Mouse (Mus musculus): ENCODE measurements at regions not wholly inside any gene's neighbourhood (a gene's known extent, or its start where the extent isn't known, plus 50 kb on each side); places are given as distances from the start of the nearest gene placed in this dataset.

DNA sequence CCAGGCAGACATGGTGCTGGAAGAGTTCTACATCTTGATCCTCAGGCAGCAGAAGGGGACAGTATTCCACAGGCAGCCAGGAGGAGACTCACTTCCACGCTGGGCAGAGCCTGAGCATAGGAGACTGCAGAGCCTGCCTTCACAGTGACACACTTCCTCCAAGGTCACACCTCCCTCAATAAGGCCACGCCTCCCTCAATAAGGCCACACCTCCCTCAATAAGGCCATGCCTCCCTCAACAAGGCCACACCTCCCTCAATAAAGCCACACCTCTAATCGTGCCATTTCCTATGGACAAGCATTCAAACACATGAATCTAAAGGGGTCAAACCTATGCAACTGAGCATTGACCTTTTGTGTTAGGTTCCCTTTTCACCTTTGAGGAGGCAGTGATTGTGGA lies 88.5 kb upstream of the Mphosph6 start:
- no peaks in the 10 kb centered on the region for H3K36me3 ChIP-seq (ENCODE audit: control insufficient read depth, insufficient read depth, low read length)
- DNase-seq (ENCODE audit: low spot score) (no peak), ATAC-seq (ENCODE audit: low FRiP score, low TSS enrichment) (no peak)
- TF ChIP-seq EP300 (optimal IDR thresholded peaks at IDR 0.05) (no peak), CTCF (IDR thresholded peaks at IDR 0.05; ENCODE audit: low read depth) (no peak)
- H3K9me3 ChIP-seq (ENCODE audit: control insufficient read depth, low read length), result no peaks in the 10 kb centered on the region
- H3K27ac ChIP-seq (replicated peaks), result no peak overlapping the region
- no peaks in the 10 kb centered on the region for H3K27me3 ChIP-seq (ENCODE audit: control insufficient read depth, insufficient read depth, low read length)
- no peaks in the 10 kb centered on the region for H3K4me1 ChIP-seq (replicated peaks; ENCODE audit: control insufficient read depth, insufficient read depth)
- H3K9ac ChIP-seq (ENCODE audit: low read length), result no peak overlapping the region
- no peak overlapping the region for H3K4me3 ChIP-seq (ENCODE audit: low read depth, low read length)
- no peak overlapping the region for H3K4me2 ChIP-seq (replicated peaks; ENCODE audit: low read depth)
- 73% methylated on average over 3 of the region's 3 CpGs for WGBS

DNA sequence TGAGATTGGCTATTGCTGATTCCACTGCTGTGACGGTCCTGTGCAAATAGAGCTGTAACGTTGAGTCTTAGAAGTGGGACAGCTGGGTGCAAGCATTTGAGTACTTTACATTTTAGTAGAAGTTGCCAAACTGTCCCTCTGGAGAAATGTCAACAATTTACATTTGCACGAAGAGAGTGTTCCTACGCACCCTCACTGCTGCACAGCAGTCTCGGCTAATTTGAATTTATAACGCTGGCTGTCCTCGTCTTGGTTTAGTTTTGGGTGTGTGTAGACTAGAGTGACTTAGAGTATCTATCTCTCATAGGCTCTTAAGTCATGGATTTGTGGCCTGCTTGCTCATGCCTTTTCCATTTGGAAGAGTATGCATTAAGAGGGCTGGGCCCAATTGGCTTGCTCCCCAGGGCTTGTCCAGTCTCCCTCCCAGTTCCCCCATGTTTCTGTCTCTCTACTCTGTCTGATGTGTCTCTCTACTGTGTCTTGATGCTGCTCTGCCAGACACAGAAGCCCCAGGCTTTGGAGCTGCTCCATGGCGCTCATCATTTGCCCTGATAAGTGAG lies 79.8 kb upstream of the Mphosph6 start:
- no peaks in the 10 kb centered on the region for H3K4me1 ChIP-seq (replicated peaks; ENCODE audit: control insufficient read depth, insufficient read depth)
- H3K4me2 ChIP-seq (replicated peaks; ENCODE audit: low read depth), result no peak overlapping the region
- WGBS, result 56% methylated on average over 8 of the region's 8 CpGs
- TF ChIP-seq EP300 (optimal IDR thresholded peaks at IDR 0.05), result no peak
- no peak for TF ChIP-seq CTCF (IDR thresholded peaks at IDR 0.05; ENCODE audit: low read depth)
- no peak overlapping the region for H3K27ac ChIP-seq (replicated peaks)
- H3K9me3 ChIP-seq (ENCODE audit: control insufficient read depth, low read length), result no peaks in the 10 kb centered on the region
- H3K4me3 ChIP-seq (ENCODE audit: low read depth, low read length), result no peak overlapping the region
- ATAC-seq (ENCODE audit: low FRiP score, low TSS enrichment), result no peak
- no peaks in the 10 kb centered on the region for H3K27me3 ChIP-seq (ENCODE audit: control insufficient read depth, insufficient read depth, low read length)
- no peak for DNase-seq (ENCODE audit: low spot score)
- no peaks in the 10 kb centered on the region for H3K36me3 ChIP-seq (ENCODE audit: control insufficient read depth, insufficient read depth, low read length)
- H3K9ac ChIP-seq (ENCODE audit: low read length), result no peak overlapping the region

DNA sequence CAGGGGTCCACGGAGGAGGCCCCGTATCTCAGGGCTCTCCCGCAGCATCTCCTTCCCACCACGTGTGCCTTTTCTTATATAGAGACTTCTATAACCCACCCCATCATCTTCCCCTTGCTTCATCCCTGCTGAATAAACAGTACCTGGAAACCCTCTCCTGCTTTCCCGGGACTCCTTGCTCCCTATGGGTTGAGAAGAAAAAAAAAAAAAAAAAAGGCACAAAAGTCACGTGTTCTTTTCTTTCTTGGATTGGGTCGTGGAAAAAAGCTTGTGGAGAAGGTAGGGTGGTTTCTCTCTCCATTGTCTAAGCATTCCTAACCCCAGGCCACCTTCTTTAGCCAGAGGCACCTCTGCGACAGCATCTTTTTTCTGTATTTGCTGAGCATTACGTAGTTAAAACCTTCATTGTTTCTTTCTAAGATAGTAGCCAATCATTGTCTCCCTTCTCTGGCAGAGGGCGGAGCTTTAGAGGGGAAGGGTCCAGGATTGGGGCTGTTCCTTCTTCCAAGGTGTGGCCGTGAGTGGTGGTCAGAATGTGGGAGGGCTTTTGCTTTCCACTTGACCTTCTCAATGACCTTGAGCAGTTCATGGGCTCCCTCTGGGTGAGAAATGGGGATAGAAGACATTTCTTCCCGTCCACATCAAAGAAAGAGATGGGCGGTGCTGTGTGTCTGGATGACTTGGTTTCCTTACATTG lies 78.7 kb upstream of the Mphosph6 start:
- no peak overlapping the region for H3K9ac ChIP-seq (ENCODE audit: low read length)
- ATAC-seq (ENCODE audit: low FRiP score, low TSS enrichment) (no peak), DNase-seq (ENCODE audit: low spot score) (no peak)
- H3K4me3 ChIP-seq (ENCODE audit: low read depth, low read length), result no peak overlapping the region
- H3K36me3 ChIP-seq (ENCODE audit: control insufficient read depth, insufficient read depth, low read length), result no peaks in the 10 kb centered on the region
- H3K4me2 ChIP-seq (replicated peaks; ENCODE audit: low read depth), result no peak overlapping the region
- no peaks in the 10 kb centered on the region for H3K9me3 ChIP-seq (ENCODE audit: control insufficient read depth, low read length)
- no peaks in the 10 kb centered on the region for H3K4me1 ChIP-seq (replicated peaks; ENCODE audit: control insufficient read depth, insufficient read depth)
- no peak for TF ChIP-seq CTCF (IDR thresholded peaks at IDR 0.05; ENCODE audit: low read depth)
- TF ChIP-seq EP300 (optimal IDR thresholded peaks at IDR 0.05), result no peak
- no peaks in the 10 kb centered on the region for H3K27me3 ChIP-seq (ENCODE audit: control insufficient read depth, insufficient read depth, low read length)
- no peak overlapping the region for H3K27ac ChIP-seq (replicated peaks)
- WGBS, result 68% methylated on average over 13 of the region's 13 CpGs

DNA sequence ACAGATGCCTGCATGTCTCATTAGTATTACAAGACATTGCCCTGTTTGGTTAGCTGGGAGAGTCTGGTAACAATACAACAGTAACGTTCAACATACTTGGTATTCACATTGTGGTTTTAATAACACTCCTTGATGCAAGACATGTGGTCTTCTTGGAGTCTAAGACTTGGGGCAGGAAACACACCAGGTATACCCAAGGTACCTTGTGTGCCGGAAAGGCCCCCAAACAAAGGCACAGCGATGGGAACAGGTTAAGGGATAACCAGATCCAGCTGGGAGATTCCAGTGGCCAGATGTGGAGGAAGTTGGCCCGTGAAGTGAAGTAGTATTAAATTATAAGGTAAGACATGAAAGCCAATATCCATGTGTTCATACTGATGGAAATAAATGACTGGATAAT lies 71.9 kb upstream of the Mphosph6 start:
- DNase-seq (ENCODE audit: low spot score), result no peak
- Histone ChIP-seq H3K27ac (replicated peaks) (no peak overlapping the region), H3K36me3 (ENCODE audit: control insufficient read depth, insufficient read depth, low read length) (no peaks in the 10 kb centered on the region), H3K9ac (ENCODE audit: low read length) (no peak overlapping the region), H3K9me3 (ENCODE audit: control insufficient read depth, low read length) (no peaks in the 10 kb centered on the region), H3K4me3 (ENCODE audit: low read depth, low read length) (no peak overlapping the region), H3K4me1 (replicated peaks; ENCODE audit: control insufficient read depth, insufficient read depth) (no peaks in the 10 kb centered on the region), H3K27me3 (ENCODE audit: control insufficient read depth, insufficient read depth, low read length) (no peaks in the 10 kb centered on the region), H3K4me2 (replicated peaks; ENCODE audit: low read depth) (no peak overlapping the region)
- WGBS, result 78% methylated on average over 4 of the region's 4 CpGs
- no peak for TF ChIP-seq CTCF (IDR thresholded peaks at IDR 0.05; ENCODE audit: low read depth)
- TF ChIP-seq EP300 (optimal IDR thresholded peaks at IDR 0.05), result no peak
- no peak for ATAC-seq (ENCODE audit: low FRiP score, low TSS enrichment)

DNA sequence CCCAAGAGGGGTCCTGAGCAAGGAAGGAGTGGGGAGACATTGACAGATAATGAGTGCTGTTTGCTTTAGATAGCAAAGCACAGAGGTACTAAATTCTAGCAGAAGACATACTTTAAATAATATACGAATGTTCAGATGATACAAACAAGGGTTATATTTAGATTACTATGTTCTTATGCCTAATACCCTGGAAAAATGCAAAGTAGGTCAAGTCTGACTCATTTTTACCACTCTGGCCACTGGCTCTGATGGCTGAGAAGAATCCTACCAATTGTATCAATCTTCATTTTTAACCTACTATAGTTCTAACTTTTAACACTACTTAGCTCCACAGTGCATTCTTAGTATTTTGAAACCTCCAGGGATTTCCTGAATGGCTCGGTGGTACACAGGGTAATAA lies 65.4 kb upstream of the Mphosph6 start:
- Histone ChIP-seq H3K27ac (replicated peaks) (no peak overlapping the region), H3K9me3 (ENCODE audit: control insufficient read depth, low read length) (no peaks in the 10 kb centered on the region), H3K27me3 (ENCODE audit: control insufficient read depth, insufficient read depth, low read length) (no peaks in the 10 kb centered on the region), H3K4me3 (ENCODE audit: low read depth, low read length) (no peak overlapping the region), H3K36me3 (ENCODE audit: control insufficient read depth, insufficient read depth, low read length) (no peaks in the 10 kb centered on the region), H3K4me2 (replicated peaks; ENCODE audit: low read depth) (no peak overlapping the region), H3K9ac (ENCODE audit: low read length) (no peak overlapping the region), H3K4me1 (replicated peaks; ENCODE audit: control insufficient read depth, insufficient read depth) (no peaks in the 10 kb centered on the region)
- DNase-seq (ENCODE audit: low spot score), result no peak
- ATAC-seq (ENCODE audit: low FRiP score, low TSS enrichment), result no peak
- 67% methylated on average over 2 of the region's 2 CpGs for WGBS
- TF ChIP-seq EP300 (optimal IDR thresholded peaks at IDR 0.05) (no peak), CTCF (IDR thresholded peaks at IDR 0.05; ENCODE audit: low read depth) (no peak)

DNA sequence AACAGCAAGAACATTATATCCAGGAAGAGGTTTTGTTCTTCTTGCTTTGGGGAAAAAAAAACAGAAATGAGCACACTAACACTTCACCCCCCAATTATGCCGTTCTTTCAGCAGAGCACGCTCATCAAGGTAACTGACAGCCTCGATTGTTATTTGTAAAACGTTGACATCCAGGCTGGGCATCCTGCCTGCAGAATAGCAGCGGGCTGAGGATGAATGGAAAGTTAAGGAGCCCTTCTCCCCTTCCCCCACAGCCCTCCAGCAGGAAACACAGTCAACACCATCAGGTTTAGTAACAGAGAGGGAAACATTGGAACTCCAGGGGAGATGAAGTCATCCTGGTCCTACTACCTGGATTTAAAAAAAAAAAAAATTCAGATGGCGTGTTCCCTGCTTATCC lies 63.3 kb upstream of the Mphosph6 start:
- no peaks in the 10 kb centered on the region for H3K36me3 ChIP-seq (ENCODE audit: control insufficient read depth, insufficient read depth, low read length)
- H3K9me3 ChIP-seq (ENCODE audit: control insufficient read depth, low read length), result no peaks in the 10 kb centered on the region
- H3K4me1 ChIP-seq (replicated peaks; ENCODE audit: control insufficient read depth, insufficient read depth), result no peaks in the 10 kb centered on the region
- no peak overlapping the region for H3K4me3 ChIP-seq (ENCODE audit: low read depth, low read length)
- no peaks in the 10 kb centered on the region for H3K27me3 ChIP-seq (ENCODE audit: control insufficient read depth, insufficient read depth, low read length)
- ATAC-seq (ENCODE audit: low FRiP score, low TSS enrichment) (no peak), DNase-seq (ENCODE audit: low spot score) (no peak)
- 22% methylated on average over 6 of the region's 6 CpGs for WGBS
- no peak overlapping the region for H3K27ac ChIP-seq (replicated peaks)
- TF ChIP-seq CTCF (IDR thresholded peaks at IDR 0.05; ENCODE audit: low read depth) (no peak), EP300 (optimal IDR thresholded peaks at IDR 0.05) (no peak)
- no peak overlapping the region for H3K4me2 ChIP-seq (replicated peaks; ENCODE audit: low read depth)
- H3K9ac ChIP-seq (ENCODE audit: low read length), result no peak overlapping the region
